In the genomic region with DNA sequence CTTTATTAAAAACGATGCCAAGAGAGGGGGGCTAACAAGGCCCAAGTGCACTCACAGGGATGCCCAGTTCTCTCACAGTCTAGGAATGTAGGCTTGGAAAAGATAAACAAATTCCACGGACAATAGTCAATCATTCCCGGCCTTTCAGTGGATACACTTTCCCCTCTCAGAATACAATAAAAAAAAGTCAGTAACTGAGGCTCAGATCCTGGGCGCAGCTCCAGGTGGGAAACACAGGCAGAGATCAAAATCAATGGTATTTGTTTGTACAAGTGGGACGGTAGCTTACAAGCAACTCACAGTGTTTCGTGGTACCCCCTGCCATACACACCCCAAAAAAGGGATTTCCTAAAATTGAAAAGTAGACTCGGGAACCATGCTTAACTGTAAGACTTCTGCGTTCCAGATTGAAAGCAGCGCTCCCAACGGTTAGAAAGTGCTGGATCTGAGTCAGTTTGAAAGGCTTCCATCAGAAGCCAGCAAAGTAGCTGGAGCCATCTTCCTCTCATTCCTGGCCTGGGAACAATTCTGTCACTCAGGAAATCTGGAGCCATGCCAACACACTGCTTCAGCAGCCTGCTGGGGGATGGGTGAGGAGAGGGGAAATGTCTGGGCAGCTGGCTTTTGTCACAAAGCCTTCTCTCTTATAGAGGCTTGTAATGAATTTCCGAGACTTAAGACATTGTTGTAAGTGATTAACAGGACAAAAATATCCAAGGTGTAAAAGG, we compare ENCODE assay signal across 7 mouse cellular contexts.
DNase-seq lines count a peak whose midpoint lies in the region; ATAC-seq and TF ChIP-seq lines count a peak whose summit lies in the region.

No protein-coding gene starts in this region.

- DNase-seq in brain, embryonic 14.5 days (ENCODE audit: low read depth), result peak; percentile 97
- peak; percentile 88 for DNase-seq in embryo, embryonic 11 days
- peak; percentile 67 for DNase-seq in gastrocnemius, postnatal 14 days
- DNase-seq in limb, embryonic 10.5 days (ENCODE audit: low spot score), result peak; percentile 53

- H3K4me2 ChIP-seq in hindbrain, embryonic 16.5 days (ENCODE audit: low read length), result 0 out of 2 replicates have a peak overlapping the region, but pooled peaks have one; percentile 2
- 0 out of 2 replicates have a peak overlapping the region, but pooled peaks have one; percentile 7 for H3K4me2 ChIP-seq in midbrain, embryonic 15.5 days

- H3K36me3 ChIP-seq in hindbrain, embryonic 16.5 days (ENCODE audit: control insufficient read depth, insufficient read depth, low read length), result no peaks in the 10 kb centered on the region
- no peaks in the 10 kb centered on the region for H3K36me3 ChIP-seq in limb, embryonic 10.5 days
- no peaks in the 10 kb centered on the region for H3K36me3 ChIP-seq in midbrain, embryonic 15.5 days (replicated peaks)

- H3K4me3 ChIP-seq in hindbrain, embryonic 16.5 days (ENCODE audit: low read length), result no peak overlapping the region
- H3K4me3 ChIP-seq in limb, embryonic 10.5 days, result no peak overlapping the region
- no peak overlapping the region for H3K4me3 ChIP-seq in midbrain, embryonic 15.5 days

- H3K4me1 ChIP-seq in hindbrain, embryonic 16.5 days (ENCODE audit: control insufficient read depth, insufficient read depth, low read depth, low read length), result peaks cover 14% of the 10 kb centered on the region
- H3K4me1 ChIP-seq in limb, embryonic 10.5 days, result peaks cover 24% of the 10 kb centered on the region
- H3K4me1 ChIP-seq in midbrain, embryonic 15.5 days, result peaks cover 26% of the 10 kb centered on the region

- intact Hi-C loops in gastrocnemius, postnatal 14 days (cut with DNase I; ENCODE audit: low total_unique reads), result no loop called here

- TF ChIP-seq CTCF in brain, embryonic 14.5 days (IDR thresholded peaks at IDR 0.05; ENCODE audit: borderline replicate concordance, extremely low read depth, insufficient read depth, insufficient read length), result no peak

- peak; percentile 86 for ATAC-seq in hindbrain, embryonic 16.5 days
- peak; percentile 91 for ATAC-seq in midbrain, embryonic 15.5 days (replicated peaks)
- no peak for ATAC-seq in megakaryocyte progenitor cell, adult 5-6 weeks (replicated peaks; ENCODE audit: poor library complexity)

- no peak overlapping the region for H3K27ac ChIP-seq in hindbrain, embryonic 16.5 days (ENCODE audit: low read depth, low read length)
- peak overlapping the region; percentile 70 for H3K27ac ChIP-seq in limb, embryonic 10.5 days
- H3K27ac ChIP-seq in midbrain, embryonic 15.5 days, result peak overlapping the region; percentile 69

- WGBS in hindbrain, embryonic 16.5 days, result 25% methylated on average over 11 of the region's 11 CpGs
- WGBS in limb, embryonic 10.5 days, result 71% methylated on average over 11 of the region's 11 CpGs
- WGBS in midbrain, embryonic 15.5 days, result 31% methylated on average over 11 of the region's 11 CpGs

- H3K9ac ChIP-seq in hindbrain, embryonic 16.5 days (ENCODE audit: low read depth, low read length), result no peak overlapping the region
- H3K9ac ChIP-seq in midbrain, embryonic 15.5 days, result no peak overlapping the region

- H3K9me3 ChIP-seq in hindbrain, embryonic 16.5 days (ENCODE audit: control insufficient read depth, low read length), result no peaks in the 10 kb centered on the region
- H3K9me3 ChIP-seq in limb, embryonic 10.5 days (replicated peaks), result no peaks in the 10 kb centered on the region
- H3K9me3 ChIP-seq in midbrain, embryonic 15.5 days, result no peaks in the 10 kb centered on the region

- no peaks in the 10 kb centered on the region for H3K27me3 ChIP-seq in hindbrain, embryonic 16.5 days (replicated peaks; ENCODE audit: control insufficient read depth, insufficient read depth, low read length)
- no peaks in the 10 kb centered on the region for H3K27me3 ChIP-seq in limb, embryonic 10.5 days (ENCODE audit: low read depth, poor library complexity, severe bottlenecking)
- H3K27me3 ChIP-seq in midbrain, embryonic 15.5 days (replicated peaks), result no peaks in the 10 kb centered on the region

- no peak for TF ChIP-seq POLR2A in brain, embryonic 14.5 days (IDR thresholded peaks at IDR 0.05; ENCODE audit: borderline replicate concordance, extremely low read depth, insufficient read depth, insufficient read length, poor library complexity, severe bottlenecking)
